Mouse (Mus musculus) gastrocnemius, postnatal 36 days (tissue): ENCODE data around the gene Fam151a. TPM values are rescaled to one million over a fixed set of nuclear protein-coding genes. Genes with fewer than 3 reads are reported as not detected.
"Not testable (repeated sequence)": the region's sequence is repeated elsewhere in the genome, so short reads cannot be mapped to it uniquely, and the experiment has no call there.

ENCODE experiments used
- DNase-seq, 2 experiments: peaks; one replicate each; pipeline ENCODE4 v3.0.0; 2022
- intact Hi-C: fragments of 180-260 bp; cut with DNase I; formaldehyde crosslinking; loops from one replicate; pipeline ENCODE4 v1.15.1; 2025
- total RNA-seq, 2 experiments: library from RNA; stranded (reverse); gene quantifications; 2 replicates each; pipeline ENCODE4 v1.2.3; 2021

Gene Fam151a
- total RNA-seq, 2 experiments from 2014 or later, result not detected

DNA sequence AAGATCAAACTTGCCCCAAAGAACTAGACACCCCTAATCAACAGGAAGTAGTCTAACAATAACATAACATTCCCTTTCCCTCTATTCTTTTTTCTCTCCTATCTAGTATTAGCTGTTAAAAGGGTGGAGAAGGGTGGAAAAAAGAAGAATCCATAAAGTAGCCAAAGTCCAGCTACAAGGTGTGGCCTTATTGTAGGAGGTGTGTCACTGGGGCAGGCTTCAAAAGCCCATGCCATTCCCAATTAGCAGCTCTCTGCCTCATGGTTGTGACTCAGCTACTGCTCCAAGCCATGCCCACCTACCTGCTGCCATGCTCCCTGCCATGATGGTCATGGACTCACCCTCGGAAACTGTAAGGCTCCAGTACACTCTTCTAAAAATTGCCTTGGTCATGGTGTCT lies 38.9 kb downstream of the Fam151a start:
- DNase-seq, result no peak
- intact Hi-C loops, result no loop called here

DNA sequence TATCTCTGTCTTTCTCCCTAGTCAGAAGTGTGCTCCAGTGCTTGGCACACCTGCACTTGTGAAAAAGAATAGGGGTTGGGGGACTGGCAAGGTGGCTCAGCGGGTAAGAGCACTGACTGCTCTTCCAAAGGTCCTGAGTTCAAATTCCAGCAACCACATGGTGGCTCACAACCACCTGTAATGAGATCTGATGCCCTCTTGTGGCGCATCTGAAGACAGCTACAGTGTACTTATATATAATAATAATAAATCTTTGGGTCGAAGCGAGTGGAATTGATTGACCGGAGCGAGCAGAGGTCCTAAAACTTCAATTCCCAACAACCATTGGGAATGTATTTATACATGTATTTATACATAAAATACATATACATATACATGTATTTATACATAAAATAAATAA lies 42.1 kb downstream of the Fam151a start:
- DNase-seq, intact Hi-C loops: not testable (repeated sequence)

DNA sequence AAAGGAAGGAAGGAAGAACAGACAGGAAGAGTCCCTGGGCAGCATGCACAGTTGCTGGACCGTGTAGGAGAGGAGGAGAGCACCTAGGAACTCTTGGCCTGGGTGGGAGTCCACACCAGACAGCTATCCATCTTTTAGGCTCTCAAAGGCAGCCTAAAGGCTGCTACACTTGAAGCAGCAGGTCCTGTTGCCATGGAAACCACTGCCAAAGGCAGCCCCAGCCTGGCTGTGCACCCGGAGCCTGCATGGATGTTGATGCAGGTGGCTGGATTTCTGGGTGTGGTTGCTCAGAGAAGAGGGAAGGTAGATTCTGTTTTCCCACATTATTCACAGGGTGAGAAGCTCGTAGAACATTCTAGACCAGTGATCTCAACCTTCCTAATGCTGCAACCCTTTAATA lies 43.3 kb downstream of the Fam151a start:
- intact Hi-C loops, result no loop called here
- no peak for DNase-seq

DNA sequence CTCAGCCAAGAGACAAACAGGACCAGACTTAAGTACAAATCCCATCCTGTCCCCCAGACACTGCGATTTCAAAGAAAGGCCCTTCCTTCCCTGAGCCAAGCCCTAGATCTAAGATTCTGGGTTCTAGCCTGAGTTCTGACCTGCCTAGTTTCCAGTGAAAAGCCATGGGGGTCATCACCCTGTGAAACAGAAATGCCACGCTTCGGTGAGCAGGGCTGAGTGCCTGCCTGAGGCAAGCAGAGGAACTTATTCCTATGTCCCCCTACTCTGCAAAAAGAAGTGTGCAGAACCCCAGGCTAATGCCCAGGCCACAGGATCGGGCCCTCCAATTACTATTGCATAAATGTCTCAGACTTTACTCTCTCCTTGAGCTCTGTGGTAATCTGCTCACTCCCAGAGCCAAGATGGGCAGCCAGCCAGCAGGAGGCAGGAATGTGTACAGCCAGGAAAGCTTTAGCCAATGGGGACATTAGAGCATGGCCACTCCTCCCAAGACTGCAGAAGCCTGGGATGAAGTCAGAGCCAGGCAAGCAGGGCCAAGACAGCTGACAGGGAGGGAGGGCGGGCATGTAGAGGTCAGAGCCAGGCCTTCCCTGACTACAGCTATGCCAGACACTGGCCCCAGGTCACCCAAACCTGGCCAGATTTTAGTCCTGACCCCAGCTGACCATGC lies 44.6 kb downstream of the Fam151a start:
- intact Hi-C loops, result no loop called here
- DNase-seq, result peak; percentile 94 to 97

DNA sequence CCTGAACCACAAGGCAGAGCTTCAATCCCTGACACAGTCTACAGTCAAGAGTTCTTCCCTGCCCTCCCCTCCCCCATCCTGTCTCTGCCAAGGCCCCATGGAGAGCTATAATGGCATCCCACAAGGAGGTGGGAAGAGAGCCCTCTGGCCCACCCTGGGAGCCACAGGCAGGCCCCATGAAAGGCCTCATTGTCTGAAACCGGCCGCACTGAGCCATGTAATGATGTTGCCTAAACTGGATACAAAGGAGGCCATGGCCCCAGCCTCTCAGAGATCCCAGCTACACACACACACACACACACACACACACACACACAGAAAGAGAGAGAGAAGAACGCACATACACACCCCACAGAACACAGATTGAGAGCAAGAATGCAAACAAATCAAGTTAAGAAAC lies 46.4 kb downstream of the Fam151a start:
- DNase-seq, result no peak
- intact Hi-C loops, result no loop called here

DNA sequence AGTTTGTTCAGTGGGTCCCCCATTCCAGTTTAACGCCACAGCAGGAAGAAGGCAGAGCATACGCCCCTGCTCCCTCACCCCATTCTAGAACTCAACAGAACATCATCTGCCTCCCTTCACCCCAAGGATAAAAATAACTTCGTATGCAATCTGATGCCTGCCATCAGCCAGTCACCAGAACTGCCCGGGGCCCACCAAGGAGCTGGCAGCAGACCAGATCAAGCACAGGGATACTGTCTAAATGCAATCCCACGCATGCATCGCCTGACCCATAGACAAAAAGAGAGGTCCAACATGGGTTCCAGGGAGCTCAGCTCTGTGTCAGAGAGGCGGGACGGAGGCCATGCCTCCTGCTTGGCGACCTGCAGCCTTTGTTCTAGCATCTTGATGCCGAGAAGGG lies 49.4 kb downstream of the Fam151a start:
- no peak for DNase-seq
- intact Hi-C loops, result no loop called here

DNA sequence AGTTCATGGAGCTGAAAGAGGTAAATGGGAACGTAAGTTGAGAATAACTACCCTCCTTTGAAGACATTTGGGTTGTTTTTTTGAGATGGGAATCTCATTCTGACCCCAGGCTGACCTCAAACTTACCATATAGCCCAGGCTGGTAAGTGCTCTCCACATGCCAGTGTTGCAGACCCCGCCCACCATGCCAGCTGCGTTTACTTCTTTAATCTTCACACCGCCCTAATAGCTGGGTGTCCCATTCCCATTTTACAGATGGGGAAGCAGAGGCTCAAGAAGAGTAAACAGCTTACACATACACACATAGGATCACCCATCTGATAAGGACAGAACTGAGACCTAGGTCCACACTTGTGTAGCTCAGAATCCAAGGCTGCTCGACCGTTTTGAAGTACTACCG lies 51.1 kb downstream of the Fam151a start:
- DNase-seq, result no peak
- intact Hi-C loops, result no loop called here

DNA sequence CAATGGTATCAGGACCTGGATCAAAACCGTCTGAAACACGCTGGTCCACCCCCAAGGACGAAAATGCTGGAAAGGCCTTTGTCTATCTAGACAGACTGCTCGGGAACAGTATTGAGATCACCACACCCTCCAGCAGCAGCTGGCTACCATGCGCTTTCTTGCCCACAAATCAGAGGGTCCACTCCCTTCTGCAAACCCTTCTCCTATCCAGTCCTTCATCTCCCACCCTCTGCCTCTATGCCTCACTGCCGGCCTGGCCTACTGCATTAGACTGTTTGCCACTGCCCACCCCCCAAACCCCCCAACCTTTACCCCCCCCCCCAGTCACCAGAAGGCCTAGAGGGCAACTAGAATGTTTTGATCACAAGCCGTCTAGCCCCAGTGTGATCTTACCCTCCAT lies 51.7 kb downstream of the Fam151a start:
- no peak for DNase-seq
- intact Hi-C loops, result no loop called here

DNA sequence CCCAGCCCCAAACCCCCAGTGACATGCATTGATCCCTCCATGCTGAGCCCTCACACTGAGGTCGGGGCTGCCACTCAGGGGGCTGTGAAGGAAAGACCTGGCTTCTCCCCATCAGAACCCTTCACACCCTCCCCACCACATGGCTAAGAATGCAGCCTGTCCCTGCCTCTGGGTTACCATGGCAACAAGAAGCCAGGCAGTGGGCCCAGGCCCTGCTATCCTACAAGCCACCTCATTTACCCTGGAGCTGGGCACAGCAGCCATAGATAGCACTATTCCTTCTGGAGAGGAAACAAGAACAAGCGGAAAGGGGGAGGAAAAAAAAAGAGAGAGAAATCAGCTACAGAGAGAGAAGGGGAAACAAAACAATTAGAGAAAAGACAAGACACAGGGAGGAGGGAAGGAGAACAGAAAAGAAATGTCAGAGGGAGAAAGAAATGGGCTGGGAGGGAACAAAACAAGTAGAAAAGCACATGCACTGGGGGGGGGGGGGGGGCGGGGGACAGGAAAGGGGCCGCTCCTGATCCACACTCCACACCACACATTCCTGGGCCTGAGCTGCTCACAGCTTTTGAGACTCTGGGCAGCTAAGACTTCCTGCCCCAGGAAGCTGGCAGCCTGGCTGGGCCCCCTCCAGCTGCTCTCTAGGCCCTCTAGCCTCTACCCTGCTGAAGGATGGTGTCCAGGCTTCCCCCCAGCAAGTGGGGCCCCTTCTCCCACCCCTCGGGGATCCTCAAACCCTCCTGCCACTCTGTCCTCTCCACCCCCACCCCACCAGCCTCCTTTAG lies 52.3 kb downstream of the Fam151a start:
- intact Hi-C loops, result no loop called here
- DNase-seq, result no peak

DNA sequence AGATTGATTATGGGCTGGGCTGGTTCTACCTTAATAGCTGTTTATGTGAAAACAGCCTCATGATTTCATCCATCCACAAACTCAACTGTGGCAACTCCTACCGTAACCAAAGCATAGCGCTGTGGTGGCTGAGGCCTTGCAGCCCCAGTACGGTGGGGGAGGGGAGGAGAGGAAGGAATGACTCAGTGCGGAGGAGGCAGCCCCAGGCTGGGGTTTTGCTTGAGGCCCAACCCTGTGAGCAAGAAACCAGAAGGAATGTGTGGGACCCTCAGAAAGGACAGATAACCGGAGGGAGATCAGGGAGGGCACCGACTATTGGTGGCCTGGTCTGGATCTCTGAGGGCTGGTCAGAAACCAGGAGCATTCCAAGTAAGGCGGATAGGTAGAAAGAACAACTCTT lies 54.1 kb downstream of the Fam151a start:
- peak in 1 of 2 experiments; percentile 25 for DNase-seq
- intact Hi-C loops, result no loop called here

DNA sequence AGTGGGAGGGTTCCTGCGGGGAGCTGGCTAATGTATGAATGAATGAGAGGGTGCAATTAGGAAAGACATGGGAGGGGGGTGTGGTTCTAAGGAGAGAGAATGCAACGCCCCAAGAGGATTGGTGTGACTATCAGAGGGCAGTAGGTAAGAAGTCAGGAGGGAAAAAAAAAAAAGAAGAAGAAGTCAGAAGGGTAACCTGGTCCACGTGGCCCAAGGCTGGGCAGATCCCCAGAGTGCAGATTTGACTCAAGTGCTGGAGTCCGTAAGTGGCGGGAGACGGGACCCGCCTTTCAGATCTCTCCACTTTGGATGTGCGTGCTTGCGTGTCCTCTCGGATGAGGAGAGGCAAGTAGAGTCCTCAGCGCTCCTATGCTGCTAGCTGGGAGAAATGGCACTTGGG lies 54.9 kb downstream of the Fam151a start:
- DNase-seq, result no peak
- intact Hi-C loops, result no loop called here

DNA sequence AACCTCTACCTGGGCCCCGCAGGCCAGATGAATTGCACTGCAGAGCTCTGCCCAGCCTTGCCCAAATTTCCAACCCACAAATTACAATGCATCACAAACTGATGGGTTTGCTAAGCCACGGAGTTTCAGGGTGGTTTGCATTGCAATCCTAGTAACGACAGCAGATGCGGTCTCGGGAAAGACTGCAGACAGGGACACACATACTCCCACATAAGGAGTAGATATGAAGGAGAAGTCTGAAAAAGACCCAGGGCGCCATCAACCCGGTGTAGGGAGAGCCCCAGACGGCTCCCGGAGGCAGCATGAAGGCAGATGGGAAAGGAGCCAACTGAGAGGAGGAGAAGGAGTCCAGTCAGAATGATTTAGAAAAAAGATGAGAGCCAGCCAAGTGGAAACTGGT lies 56.0 kb downstream of the Fam151a start:
- no peak for DNase-seq
- intact Hi-C loops, result no loop called here

DNA sequence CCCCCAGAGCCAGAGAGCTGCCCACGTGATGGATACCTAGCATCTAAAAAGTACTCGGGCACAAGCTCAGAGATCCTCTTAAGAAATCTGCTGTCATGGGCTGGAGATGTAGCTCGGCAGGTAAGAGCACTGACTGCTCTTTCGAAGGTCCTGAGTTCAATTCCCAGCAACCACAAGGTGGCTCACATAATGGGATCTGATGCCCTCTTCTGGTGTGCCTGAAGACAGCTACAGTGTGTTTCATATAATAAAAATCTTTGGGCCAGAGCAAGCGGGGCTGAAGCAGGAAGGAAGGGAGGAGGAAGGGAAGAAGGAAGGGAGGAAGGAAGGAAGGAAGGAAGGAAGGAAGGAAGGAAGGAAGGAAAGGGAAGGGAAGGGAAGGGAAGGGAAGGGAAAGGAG lies 56.5 kb downstream of the Fam151a start:
- intact Hi-C loops, DNase-seq: not testable (repeated sequence)

DNA sequence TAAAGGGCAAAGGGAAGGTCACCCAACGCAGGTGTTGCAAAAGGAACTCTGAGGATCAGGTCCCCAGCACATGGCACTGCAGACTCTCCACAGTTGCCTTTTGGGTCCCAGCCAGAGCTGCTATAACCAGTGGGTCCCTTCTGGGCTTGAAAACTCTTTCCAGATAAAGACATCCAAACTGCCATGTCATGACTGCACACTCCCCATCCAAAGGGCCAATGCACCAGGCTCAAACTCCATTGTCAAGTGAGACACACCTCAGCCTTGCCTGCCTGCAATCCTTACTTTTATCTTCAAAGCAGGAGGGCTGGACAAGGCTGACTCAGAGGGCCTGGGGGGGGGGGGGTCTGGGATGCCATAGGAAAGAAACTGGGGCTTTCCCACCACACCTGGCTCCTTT lies 57.2 kb downstream of the Fam151a start:
- DNase-seq, result no peak
- intact Hi-C loops, result no loop called here

DNA sequence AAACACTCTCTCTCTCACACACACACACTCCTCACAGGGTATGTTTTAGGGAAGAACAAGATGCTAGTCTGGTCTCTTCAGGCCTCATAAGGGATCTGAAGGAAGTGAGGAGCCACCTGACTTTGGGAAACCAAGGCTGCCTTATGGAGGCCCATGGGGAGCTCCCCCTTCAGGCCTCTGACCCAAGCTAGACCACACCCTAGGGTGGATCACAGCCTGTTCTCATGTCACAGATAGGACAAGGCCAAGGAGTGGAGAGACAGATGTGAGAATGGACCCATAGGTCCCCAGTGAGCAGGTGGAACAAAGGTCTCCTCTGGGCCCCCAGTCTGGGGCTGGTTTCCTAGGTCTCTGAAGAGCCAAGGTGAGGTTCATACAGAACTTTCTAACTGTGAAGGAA lies 58.6 kb downstream of the Fam151a start:
- intact Hi-C loops, result no loop called here
- DNase-seq, result no peak

DNA sequence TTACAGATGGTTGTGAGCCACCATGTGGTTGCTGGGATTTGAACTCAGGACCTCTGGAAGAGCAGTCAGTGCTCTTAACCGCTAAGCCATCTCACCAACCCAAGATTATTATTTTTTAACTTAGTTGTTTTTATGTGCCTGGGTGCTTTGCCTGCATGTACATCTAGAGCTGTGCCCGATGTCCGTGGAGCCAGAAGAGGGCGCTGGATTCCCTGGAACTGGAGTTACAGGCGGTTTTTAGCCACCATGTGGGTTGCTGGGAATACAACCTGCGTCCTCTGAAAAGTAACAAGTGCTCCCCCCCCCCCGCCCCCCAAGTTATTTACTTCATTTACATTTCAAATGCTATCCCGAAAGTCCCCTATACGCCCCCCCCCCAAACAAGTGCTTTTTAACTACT lies 60.1 kb downstream of the Fam151a start:
- intact Hi-C loops, DNase-seq: not testable (repeated sequence)

DNA sequence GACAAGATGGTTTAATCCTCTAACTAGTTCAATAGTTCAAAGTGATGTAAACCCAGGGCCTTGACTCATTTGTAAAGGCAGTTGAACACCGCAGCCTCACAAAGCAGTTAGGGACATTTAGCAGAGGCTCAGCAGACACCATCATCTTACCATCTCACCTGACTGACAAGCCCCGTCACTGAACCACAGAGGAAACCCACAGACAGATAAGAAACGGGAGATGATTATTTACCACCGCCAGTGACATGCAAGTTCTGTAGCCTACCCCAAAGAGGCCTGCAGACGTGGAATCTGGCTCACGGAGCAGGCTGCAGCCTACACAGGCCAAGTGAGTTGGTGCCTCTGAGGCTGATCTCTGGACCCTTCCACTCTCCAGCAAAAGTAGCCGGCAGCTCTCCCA lies 60.6 kb downstream of the Fam151a start:
- no peak for DNase-seq
- intact Hi-C loops, result no loop called here

DNA sequence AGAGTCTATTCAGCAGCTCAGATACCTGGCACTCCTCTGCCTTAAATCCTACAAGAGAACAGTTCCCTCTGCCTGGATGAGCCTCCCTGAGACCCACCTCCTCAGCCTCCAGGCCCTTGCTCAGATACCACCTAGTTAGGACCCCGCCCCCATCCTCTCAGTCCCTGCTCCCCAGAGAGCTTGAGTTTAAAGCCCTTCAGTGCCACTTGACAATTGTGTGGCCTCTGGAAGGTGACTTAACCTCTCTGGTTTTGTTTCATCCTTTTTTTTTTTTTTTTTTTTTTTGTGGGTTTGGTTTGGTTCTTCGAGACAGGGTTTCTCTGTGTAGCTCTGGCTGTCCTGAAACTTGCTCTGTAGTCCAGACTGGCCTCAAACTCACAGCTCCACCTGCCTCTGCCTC lies 61.6 kb downstream of the Fam151a start:
- intact Hi-C loops, result no loop called here

More for the DNA sequence above, 61.6 kb downstream of the Fam151a start:
- DNase-seq, result no peak
